In genomic region chr15:100622164-100622563, GRCm38 (mm10) we compare ENCODE assay signal across 9 mouse cellular contexts. TPM values are rescaled to one million over a fixed set of nuclear protein-coding genes. Genes with fewer than 3 reads are reported as not detected.
DNase-seq lines count a peak whose midpoint lies in the region; ATAC-seq lines count a peak whose summit lies in the region.
"Had no signal": no experiment of that assay in that cellular context is flagged by ENCODE, and none has a peak within 500 bp of the region (broad histone marks: within the 10 kb centered on the region; RNA-seq: fewer than 3 reads in every experiment).

No protein-coding gene starts in this region.

- peak; percentile 70 for ATAC-seq in hematopoietic stem cell, adult 5-6 weeks (replicated peaks in 1 of 2; ENCODE audit: insufficient read depth in 1 of 2, low FRiP score in 2 of 2, low TSS enrichment in 1 of 2, low read depth in 1 of 2, poor library complexity in 2 of 2, severe bottlenecking in 2 of 2)

- intact Hi-C loops in left cerebral cortex, postnatal 4 days (cut with DNase I): no loop called here

- peak; percentile 38 for DNase-seq in adrenal gland, postnatal 14 days
- no peak for DNase-seq in adrenal gland, postnatal 25 days
- peak; percentile 46 to 74 for DNase-seq in left cerebral cortex, adult 18-20 months (ENCODE audit: low spot score in 2 of 2)
- DNase-seq in left cerebral cortex, postnatal 4 days: no peak
- DNase-seq in naive thymus-derived CD4-positive, alpha-beta T cell, adult 2 months (ENCODE audit: low read depth): peak; percentile 52
- DNase-seq in spleen, adult 12 weeks (ENCODE audit: low spot score): no peak
- DNase-seq in thymus, postnatal 0 days (ENCODE audit: low spot score): no peak
- DNase-seq: kidney, postnatal 10 days had no signal

RNA-seq across cellular contexts. Expression of gene Dazap2, which starts 7.0 kb away (rescaled TPM):
- total RNA-seq in adrenal gland, postnatal 14 days (2021): 208 and 209 TPM in 2 replicates
- 234 and 249 TPM in 2 replicates for total RNA-seq in adrenal gland, postnatal 25 days (2021)
- 100 to 1,000 TPM; 114 to 119 TPM for total RNA-seq in left cerebral cortex, adult 18-20 months (2021)
- total RNA-seq in left cerebral cortex, postnatal 4 days (2021): 10 to 100 TPM; 67.6 to 71.0 TPM
- total RNA-seq in hematopoietic stem cell, adult 5-6 weeks (2017): 164 and 199 TPM in 2 replicates
- polyA plus RNA-seq in thymus, postnatal 0 days (2015; fragmentation: Nextera tagmentation; extraction: Ambion mirVana): 266 and 303 TPM in 2 replicates

RNA-seq across cellular contexts. Expression of gene Smagp, which starts 14.6 kb away (rescaled TPM):
- 45.7 and 50.1 TPM in 2 replicates for total RNA-seq in adrenal gland, postnatal 14 days (2021)
- 37.9 and 39.0 TPM in 2 replicates for total RNA-seq in adrenal gland, postnatal 25 days (2021)
- total RNA-seq in left cerebral cortex, adult 18-20 months (2021): 1 to 10 TPM; 1.2 to 1.9 TPM
- total RNA-seq in left cerebral cortex, postnatal 4 days (2021): 1 to 10 TPM; 2.4 to 3.2 TPM
- total RNA-seq in hematopoietic stem cell, adult 5-6 weeks (2017): 1.6 and 4.0 TPM in 2 replicates
- 4.8 TPM in 2 replicates for polyA plus RNA-seq in thymus, postnatal 0 days (2015; fragmentation: Nextera tagmentation; extraction: Ambion mirVana)

RNA-seq across cellular contexts. Expression of gene Pou6f1, which starts 22.4 kb away (rescaled TPM):
- total RNA-seq in adrenal gland, postnatal 14 days (2021): 17.2 and 17.8 TPM in 2 replicates
- 18.3 and 20.5 TPM in 2 replicates for total RNA-seq in adrenal gland, postnatal 25 days (2021)
- total RNA-seq in left cerebral cortex, adult 18-20 months (2021): 100 to 1,000 TPM; 119 to 127 TPM
- total RNA-seq in left cerebral cortex, postnatal 4 days (2021): 100 to 1,000 TPM; 123 to 125 TPM
- total RNA-seq in hematopoietic stem cell, adult 5-6 weeks (2017): 1.6 and 3.4 TPM in 2 replicates
- 18.7 and 21.6 TPM in 2 replicates for polyA plus RNA-seq in thymus, postnatal 0 days (2015; fragmentation: Nextera tagmentation; extraction: Ambion mirVana)

RNA-seq across cellular contexts. Expression of gene Bin2, which starts 47.2 kb away (rescaled TPM):
- 3.6 and 14.8 TPM in 2 replicates for total RNA-seq in adrenal gland, postnatal 14 days (2021)
- total RNA-seq in adrenal gland, postnatal 25 days (2021): 1.3 and 1.8 TPM in 2 replicates
- 1 to 10 TPM; 5.2 to 5.4 TPM for total RNA-seq in left cerebral cortex, adult 18-20 months (2021)
- total RNA-seq in left cerebral cortex, postnatal 4 days (2021): 1 to 10 TPM; 1.8 to 2.4 TPM
- 213 and 221 TPM in 2 replicates for total RNA-seq in hematopoietic stem cell, adult 5-6 weeks (2017)
- 33.1 and 45.9 TPM in 2 replicates for polyA plus RNA-seq in thymus, postnatal 0 days (2015; fragmentation: Nextera tagmentation; extraction: Ambion mirVana)

Comparison
In these comparisons a context has a peak if more than half of its experiments do, and no peak if none do; other contexts are left out.
1. DNase-seq: peak in adrenal gland, postnatal 14 days (single experiment), left cerebral cortex, adult 18-20 months (2 of 2) and naive thymus-derived CD4-positive, alpha-beta T cell, adult 2 months (single experiment); none in adrenal gland, postnatal 25 days (single experiment), left cerebral cortex, postnatal 4 days (single experiment), spleen, adult 12 weeks (single experiment) and thymus, postnatal 0 days (single experiment).